ENCODE assay signal across 8 mouse cellular contexts in genomic region chr8:84936041-84936961, GRCm38 (mm10). TPM values are rescaled to one million over a fixed set of nuclear protein-coding genes. Genes with fewer than 3 reads are reported as not detected.
DNase-seq lines count a peak whose midpoint lies in the region; ATAC-seq lines count a peak whose summit lies in the region.

No protein-coding gene starts in this region.

- H3K27me3 ChIP-seq in heart, embryonic 12.5 days (replicated peaks) = peaks cover 86% of the 10 kb centered on the region
- peaks cover 85% of the 10 kb centered on the region for H3K27me3 ChIP-seq in hindbrain, embryonic 10.5 days (ENCODE audit: insufficient read depth, poor library complexity, severe bottlenecking)
- peaks cover 93% of the 10 kb centered on the region for H3K27me3 ChIP-seq in midbrain, embryonic 10.5 days (ENCODE audit: low read depth, poor library complexity, severe bottlenecking)

- DNase-seq in heart, adult 8-10 months (ENCODE audit: low spot score) = no peak
- peak; percentile 52 for DNase-seq in brain, adult 2 months (ENCODE audit: low read depth, low spot score)
- no peak for DNase-seq in hindbrain, embryonic 10.5 days (ENCODE audit: low spot score)
- no peak for DNase-seq in midbrain, embryonic 10.5 days (ENCODE audit: low spot score)
- no peak for DNase-seq in adrenal gland, adult 2 months
- DNase-seq in c-Kit-positive CD71-positive TER-119-positive erythroid progenitor cells, embryonic 14.5 days (ENCODE audit: low spot score) = no peak
- DNase-seq in ovary, adult 18-20 months (ENCODE audit: low spot score) = no peak

- no peak overlapping the region for H3K27ac ChIP-seq in heart, embryonic 12.5 days (ENCODE audit: poor library complexity, severe bottlenecking)
- peak overlapping the region; percentile 85 for H3K27ac ChIP-seq in hindbrain, embryonic 10.5 days
- peak overlapping the region; percentile 81 for H3K27ac ChIP-seq in midbrain, embryonic 10.5 days (replicated peaks)

- WGBS in heart, embryonic 12.5 days = 24% methylated on average over 23 of the region's 23 CpGs
- WGBS in hindbrain, embryonic 10.5 days = 19% methylated on average over 23 of the region's 23 CpGs
- 23% methylated on average over 23 of the region's 23 CpGs for WGBS in midbrain, embryonic 10.5 days

- H3K9me3 ChIP-seq in heart, embryonic 12.5 days (replicated peaks) = no peaks in the 10 kb centered on the region
- no peaks in the 10 kb centered on the region for H3K9me3 ChIP-seq in hindbrain, embryonic 10.5 days
- no peaks in the 10 kb centered on the region for H3K9me3 ChIP-seq in midbrain, embryonic 10.5 days (replicated peaks)

- no peak for ATAC-seq in heart, embryonic 12.5 days (ENCODE audit: insufficient number of reproducible peaks, low FRiP score)

- peak overlapping the region; percentile 74 for H3K4me2 ChIP-seq in heart, embryonic 12.5 days

- H3K4me3 ChIP-seq in heart, embryonic 12.5 days = peak overlapping the region; percentile 46
- peak overlapping the region; percentile 70 for H3K4me3 ChIP-seq in hindbrain, embryonic 10.5 days
- H3K4me3 ChIP-seq in midbrain, embryonic 10.5 days = peak overlapping the region; percentile 73

- peaks cover 12% of the 10 kb centered on the region for H3K4me1 ChIP-seq in heart, embryonic 12.5 days (replicated peaks)
- H3K4me1 ChIP-seq in hindbrain, embryonic 10.5 days (replicated peaks) = peaks cover 40% of the 10 kb centered on the region
- peaks cover 36% of the 10 kb centered on the region for H3K4me1 ChIP-seq in midbrain, embryonic 10.5 days

- H3K36me3 ChIP-seq in heart, embryonic 12.5 days = no peaks in the 10 kb centered on the region
- no peaks in the 10 kb centered on the region for H3K36me3 ChIP-seq in hindbrain, embryonic 10.5 days
- no peaks in the 10 kb centered on the region for H3K36me3 ChIP-seq in midbrain, embryonic 10.5 days

- peak overlapping the region; percentile 69 for H3K9ac ChIP-seq in heart, embryonic 12.5 days

RNA-seq across cellular contexts. Expression of gene Mast1, which starts 0.9 kb away (rescaled TPM):
- polyA plus RNA-seq in heart, embryonic 12.5 days (2016; fragmentation: Nextera tagmentation; extraction: Ambion mirVana) = 0.13 and 0.24 TPM in 2 replicates
- under 1 TPM; 0.06 to 0.19 (median 0.13) TPM for total RNA-seq in heart, adult 8-10 months (2022)
- 5.0 and 12.7 TPM in 2 replicates for polyA plus RNA-seq in hindbrain, embryonic 10.5 days (2016; fragmentation: Nextera tagmentation; extraction: Ambion mirVana)
- polyA plus RNA-seq in midbrain, embryonic 10.5 days (2016; fragmentation: Nextera tagmentation; extraction: Ambion mirVana) = 3.2 and 8.4 TPM in 2 replicates
- total RNA-seq in adrenal gland, adult 2 months (2021) = 1 to 10 TPM; 1.5 to 2.8 TPM
- polyA plus RNA-seq in adrenal gland, adult 2 months (2012; rRNA removed) = 3.7 and 4.4 TPM in 2 replicates

RNA-seq across cellular contexts. Expression of gene Rtbdn, which starts 10.5 kb away (rescaled TPM):
- polyA plus RNA-seq in heart, embryonic 12.5 days (2016; fragmentation: Nextera tagmentation; extraction: Ambion mirVana) = 0.20 and 0.31 TPM in 2 replicates
- not detected for total RNA-seq in heart, adult 8-10 months (2022)
- 0.55 and 0.88 TPM in 2 replicates for polyA plus RNA-seq in hindbrain, embryonic 10.5 days (2016; fragmentation: Nextera tagmentation; extraction: Ambion mirVana)
- polyA plus RNA-seq in midbrain, embryonic 10.5 days (2016; fragmentation: Nextera tagmentation; extraction: Ambion mirVana) = 0.62 and 1.2 TPM in 2 replicates
- total RNA-seq in adrenal gland, adult 2 months (2021) = not detected
- polyA plus RNA-seq in adrenal gland, adult 2 months (2012; rRNA removed) = 0.25 and 0.34 TPM in 2 replicates

RNA-seq across cellular contexts. Expression of gene Dnase2a, which starts 27.9 kb away (rescaled TPM):
- polyA plus RNA-seq in heart, embryonic 12.5 days (2016; fragmentation: Nextera tagmentation; extraction: Ambion mirVana) = 4.2 and 4.3 TPM in 2 replicates
- 10 to 100 TPM in 3 of 4 experiments, 1 to 10 TPM in 1; 7.9 to 15.7 (median 12.3) TPM for total RNA-seq in heart, adult 8-10 months (2022)
- polyA plus RNA-seq in hindbrain, embryonic 10.5 days (2016; fragmentation: Nextera tagmentation; extraction: Ambion mirVana) = 5.8 and 6.6 TPM in 2 replicates
- polyA plus RNA-seq in midbrain, embryonic 10.5 days (2016; fragmentation: Nextera tagmentation; extraction: Ambion mirVana) = 6.6 and 7.5 TPM in 2 replicates
- 10 to 100 TPM; 10.9 to 17.5 TPM for total RNA-seq in adrenal gland, adult 2 months (2021)
- 12.1 and 13.3 TPM in 2 replicates for polyA plus RNA-seq in adrenal gland, adult 2 months (2012; rRNA removed)

RNA-seq across cellular contexts. Expression of gene Gm49661, which starts 32.9 kb away (rescaled TPM):
- polyA plus RNA-seq in heart, embryonic 12.5 days (2016; fragmentation: Nextera tagmentation; extraction: Ambion mirVana) = not detected in 2 replicates
- 1 to 10 TPM in 2 of 4 experiments, not detected in 2; 2.4 to 5.9 TPM for total RNA-seq in heart, adult 8-10 months (2022)
- polyA plus RNA-seq in hindbrain, embryonic 10.5 days (2016; fragmentation: Nextera tagmentation; extraction: Ambion mirVana) = not detected in 2 replicates
- polyA plus RNA-seq in midbrain, embryonic 10.5 days (2016; fragmentation: Nextera tagmentation; extraction: Ambion mirVana) = not detected in 2 replicates
- 1 to 10 TPM; 2.1 to 2.4 TPM for total RNA-seq in adrenal gland, adult 2 months (2021)
- 2.1 TPM in 1 of 2 replicates, not detected in the other for polyA plus RNA-seq in adrenal gland, adult 2 months (2012; rRNA removed)

RNA-seq across cellular contexts. Expression of gene Prdx2, which starts 33.1 kb away (rescaled TPM):
- polyA plus RNA-seq in heart, embryonic 12.5 days (2016; fragmentation: Nextera tagmentation; extraction: Ambion mirVana) = 638 and 672 TPM in 2 replicates
- total RNA-seq in heart, adult 8-10 months (2022) = 100 to 1,000 TPM; 644 to 711 (median 676) TPM
- 1,241 and 1,456 TPM in 2 replicates for polyA plus RNA-seq in hindbrain, embryonic 10.5 days (2016; fragmentation: Nextera tagmentation; extraction: Ambion mirVana)
- 1,203 and 1,278 TPM in 2 replicates for polyA plus RNA-seq in midbrain, embryonic 10.5 days (2016; fragmentation: Nextera tagmentation; extraction: Ambion mirVana)
- 100 to 1,000 TPM; 671 to 700 TPM for total RNA-seq in adrenal gland, adult 2 months (2021)
- 181 and 240 TPM in 2 replicates for polyA plus RNA-seq in adrenal gland, adult 2 months (2012; rRNA removed)
